Mouse (Mus musculus) bone marrow, adult 2 months (tissue): ENCODE data around the gene Nbr1.

Source experiments
- CTCF ChIP-seq: fragments of 200-500 bp; IDR thresholded peaks from 2 replicates; pipeline ENCODE4 v1.5.1; 2011; ENCODE audit warnings: low read length, control low read depth; ENCODE audit not compliant: control insufficient read depth, insufficient read depth
- POLR2A ChIP-seq: fragments of 200-500 bp; IDR thresholded peaks from 2 replicates; pipeline ENCODE4 v1.6.1; 2011; ENCODE audit warnings: low read depth, mild to moderate bottlenecking, control low read depth, low read length, borderline replicate concordance; ENCODE audit not compliant: control insufficient read depth

DNA sequence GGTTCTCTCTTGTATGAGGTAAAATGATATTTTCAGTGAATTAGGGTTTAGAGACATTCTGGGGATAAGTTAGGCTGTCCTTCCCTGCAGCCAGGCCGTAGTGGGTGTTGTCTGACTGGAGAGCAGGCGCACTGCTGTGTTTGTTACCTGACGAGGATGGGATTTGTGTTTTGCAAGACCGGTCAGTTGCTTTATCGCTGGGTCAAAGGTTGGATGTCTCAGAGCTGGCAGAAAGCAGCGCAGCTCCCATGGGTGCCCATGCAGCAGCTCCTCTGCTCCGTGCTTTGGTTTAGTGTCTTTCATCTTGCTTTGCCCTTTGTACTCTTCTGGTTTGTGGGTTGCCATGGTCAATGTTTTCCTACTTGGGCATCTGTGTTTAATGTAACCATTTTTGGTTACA is 4.6 kb downstream of the Nbr1 start:
- no peak for TF ChIP-seq CTCF
- TF ChIP-seq POLR2A = no peak
